Mouse (Mus musculus): ENCODE results near the gene Gjc3. TPM values are rescaled to one million over a fixed set of nuclear protein-coding genes. Genes with fewer than 3 reads are reported as not detected.
"Not testable (repeated sequence)": the region's sequence is repeated elsewhere in the genome, so short reads cannot be mapped to it uniquely, and the experiment has no call there.

Gene Gjc3
- 1 to 10 TPM; 5.7 to 6.1 TPM for total RNA-seq (2021)
- long read RNA-seq, full-length matches to known transcripts, result 1 of 3 reads
- long read RNA-seq, partial matches to known transcripts, result 0 of 3 reads
- long read RNA-seq, other reads (novel, unspliced or antisense), result 2 of 3 reads

- no peak for DNase-seq (ENCODE audit: low spot score in 2 of 2)
These were observed at the start of gene Gjc3 for GRCm38 (mm10) chr5:137962945-137963344. Gene Gjc3, minus strand, starts transcription at chr5:137963098.

GRCm38 (mm10) chr5:138012382-138012781 is 49.5 kb upstream of the Gjc3 start:
- DNase-seq (ENCODE audit: low spot score in 2 of 2), result no peak

GRCm38 (mm10) chr5:138009437-138009836 is 46.5 kb upstream of the Gjc3 start:
- no peak for DNase-seq (ENCODE audit: low spot score in 2 of 2)

- no peak for DNase-seq (ENCODE audit: low spot score in 2 of 2)
These were observed 23.5 kb upstream of the Gjc3 start for GRCm38 (mm10) chr5:137986351-137986750.

- no peak for DNase-seq (ENCODE audit: low spot score in 2 of 2)
These were observed 18.4 kb upstream of the Gjc3 start, which contains the start of gene Azgp1 for GRCm38 (mm10) chr5:137981300-137981699. Gene Azgp1, plus strand, starts transcription at chr5:137981520.

GRCm38 (mm10) chr5:137979081-137979480 is 16.2 kb upstream of the Gjc3 start:
- no peak for DNase-seq (ENCODE audit: low spot score in 2 of 2)

GRCm38 (mm10) chr5:137977291-137977690 is 14.4 kb upstream of the Gjc3 start:
- no peak for DNase-seq (ENCODE audit: low spot score in 2 of 2)

- DNase-seq (ENCODE audit: low spot score in 2 of 2), result no peak
These were observed 12.5 kb upstream of the Gjc3 start for GRCm38 (mm10) chr5:137975434-137975833.

GRCm38 (mm10) chr5:137974724-137975123 is 11.8 kb upstream of the Gjc3 start:
- DNase-seq (ENCODE audit: low spot score in 2 of 2), result no peak

GRCm38 (mm10) chr5:137973738-137974137 is 10.8 kb upstream of the Gjc3 start:
- peak; percentile 17 to 41 for DNase-seq (ENCODE audit: low spot score in 2 of 2)

GRCm38 (mm10) chr5:137973161-137973560 is 10.3 kb upstream of the Gjc3 start:
- no peak for DNase-seq (ENCODE audit: low spot score in 2 of 2)

- DNase-seq (ENCODE audit: low spot score in 2 of 2), result peak; percentile 6 to 16
These were observed 3.6 kb upstream of the Gjc3 start for GRCm38 (mm10) chr5:137966492-137966891.

GRCm38 (mm10) chr5:137956404-137956803 is 6.5 kb downstream of the Gjc3 start:
- DNase-seq (ENCODE audit: low spot score in 2 of 2), result no peak

- peak; percentile 30 to 34 for DNase-seq (ENCODE audit: low spot score in 2 of 2)
These were observed 11.7 kb downstream of the Gjc3 start for GRCm38 (mm10) chr5:137951218-137951617.

GRCm38 (mm10) chr5:137947303-137947702 is 15.6 kb downstream of the Gjc3 start:
- no peak for DNase-seq (ENCODE audit: low spot score in 2 of 2)

GRCm38 (mm10) chr5:137943133-137943532 is 19.8 kb downstream of the Gjc3 start:
- no peak for DNase-seq (ENCODE audit: low spot score in 2 of 2)

- no peak for DNase-seq (ENCODE audit: low spot score in 2 of 2)
These were observed 21.9 kb downstream of the Gjc3 start for GRCm38 (mm10) chr5:137940948-137941347.

GRCm38 (mm10) chr5:137937238-137937637 is 25.7 kb downstream of the Gjc3 start:
- no peak for DNase-seq (ENCODE audit: low spot score in 2 of 2)

GRCm38 (mm10) chr5:137936486-137936885 is 26.4 kb downstream of the Gjc3 start:
- no peak for DNase-seq (ENCODE audit: low spot score in 2 of 2)

GRCm38 (mm10) chr5:137933934-137934333 is 29.0 kb downstream of the Gjc3 start:
- not testable (repeated sequence) for DNase-seq (ENCODE audit: low spot score in 2 of 2)

GRCm38 (mm10) chr5:137928439-137928838 is 34.5 kb downstream of the Gjc3 start:
- DNase-seq (ENCODE audit: low spot score in 2 of 2), result no peak

GRCm38 (mm10) chr5:137922171-137922570 is 40.7 kb downstream of the Gjc3 start:
- no peak for DNase-seq (ENCODE audit: low spot score in 2 of 2)

GRCm38 (mm10) chr5:137921532-137921931 is 41.4 kb downstream of the Gjc3 start, which contains the start of gene Cyp3a13:
Gene Cyp3a13, minus strand, starts transcription at chr5:137921619.
- no peak for DNase-seq (ENCODE audit: low spot score in 2 of 2)

GRCm38 (mm10) chr5:137915550-137915949 is 47.3 kb downstream of the Gjc3 start:
- DNase-seq (ENCODE audit: low spot score in 2 of 2), result no peak

Measured in layer of hippocampus, postnatal 10 days (tissue).